Mouse (Mus musculus): ENCODE measurements around the gene Gm28374. TPM values are rescaled to one million over a fixed set of nuclear protein-coding genes. Genes with fewer than 3 reads are reported as not detected.
A peak's percentile ranks its signal among the peaks of the same experiment; 100 is the strongest.

Gene Gm28374
- total and polyA plus RNA-seq, 3 experiments = not detected

GRCm38 (mm10) chr19:6048681-6049410 lies 33.2 kb downstream of the Gm28374 start:
- intact Hi-C loops (cut with DNase I) = loop anchor here (10.0 kb wide), 1 partner anchor 76 kb away; the partner anchor contains the start of gene Snx15
- H3K27me3 ChIP-seq (ENCODE audit: control insufficient read depth, insufficient read depth, low read length) = no peaks in the 10 kb centered on the region
- peaks cover 5% of the 10 kb centered on the region for H3K4me1 ChIP-seq (ENCODE audit: control insufficient read depth, insufficient read depth, low read length)
- no peak overlapping the region for H3K27ac ChIP-seq
- H3K79me2 ChIP-seq (replicated peaks; ENCODE audit: control insufficient read depth, insufficient read depth, low read length) = peaks cover 3% of the 10 kb centered on the region; the same call in 1 of the 2 replicates
- 74% methylated on average over 11 of the region's 11 CpGs for WGBS
- no peaks in the 10 kb centered on the region for H3K36me3 ChIP-seq (ENCODE audit: control insufficient read depth, insufficient read depth, low read length)
- H3K9ac ChIP-seq (ENCODE audit: low read depth, low read length) = no peak overlapping the region
- DNase-seq = no peak
- H3K4me3 ChIP-seq = no peak overlapping the region
- TF ChIP-seq EP300 (IDR thresholded peaks at IDR 0.05; ENCODE audit: insufficient read depth, low read depth, low read length) (no peak), CTCF (IDR thresholded peaks at IDR 0.05) (no peak), POLR2A (IDR thresholded peaks at IDR 0.05; ENCODE audit: insufficient read depth, low read depth, low read length) (no peak)

GRCm38 (mm10) chr19:6047899-6048166 lies 34.2 kb downstream of the Gm28374 start:
- Histone ChIP-seq H3K4me1 (ENCODE audit: control insufficient read depth, insufficient read depth, low read length) (peaks cover 5% of the 10 kb centered on the region), H3K4me3 (peak overlapping the region; percentile 82), H3K9ac (ENCODE audit: low read depth, low read length) (peak overlapping the region; percentile 91), H3K27me3 (ENCODE audit: control insufficient read depth, insufficient read depth, low read length) (no peaks in the 10 kb centered on the region), H3K79me2 (replicated peaks; ENCODE audit: control insufficient read depth, insufficient read depth, low read length) (peaks cover 3% of the 10 kb centered on the region; the same call in 1 of the 2 replicates), H3K27ac (no peak overlapping the region; the same call in 1 of the 2 replicates), H3K36me3 (ENCODE audit: control insufficient read depth, insufficient read depth, low read length) (no peaks in the 10 kb centered on the region)
- DNase-seq = no peak
- intact Hi-C loops (cut with DNase I) = loop anchor here (10.0 kb wide), 1 partner anchor 77 kb away; the partner anchor contains the start of gene Snx15
- TF ChIP-seq CTCF (IDR thresholded peaks at IDR 0.05) (no peak), EP300 (IDR thresholded peaks at IDR 0.05; ENCODE audit: insufficient read depth, low read depth, low read length) (no peak), POLR2A (IDR thresholded peaks at IDR 0.05; ENCODE audit: insufficient read depth, low read depth, low read length) (no peak)
- WGBS = 82% methylated on average over 8 of the region's 8 CpGs

GRCm38 (mm10) chr19:6047154-6047898 lies 34.7 kb downstream of the Gm28374 start:
- Histone ChIP-seq H3K4me1 (ENCODE audit: control insufficient read depth, insufficient read depth, low read length) (peaks cover 5% of the 10 kb centered on the region), H3K27me3 (ENCODE audit: control insufficient read depth, insufficient read depth, low read length) (no peaks in the 10 kb centered on the region), H3K36me3 (ENCODE audit: control insufficient read depth, insufficient read depth, low read length) (no peaks in the 10 kb centered on the region), H3K79me2 (replicated peaks; ENCODE audit: control insufficient read depth, insufficient read depth, low read length) (peaks cover 3% of the 10 kb centered on the region; the same call in 1 of the 2 replicates), H3K9ac (ENCODE audit: low read depth, low read length) (peak overlapping the region; percentile 91), H3K4me3 (peak overlapping the region; percentile 82), H3K27ac (peak overlapping the region; percentile 99)
- no peak for DNase-seq
- WGBS = 1% methylated on average over 42 of the region's 44 CpGs
- intact Hi-C loops (cut with DNase I) = loop anchor here (10.0 kb wide), 1 partner anchor 77 kb away; the partner anchor contains the start of gene Snx15
- TF ChIP-seq CTCF (IDR thresholded peaks at IDR 0.05) (no peak), EP300 (IDR thresholded peaks at IDR 0.05; ENCODE audit: insufficient read depth, low read depth, low read length) (no peak), POLR2A (IDR thresholded peaks at IDR 0.05; ENCODE audit: insufficient read depth, low read depth, low read length) (no peak)

- peak within 1 kb of the TSS; percentile 82 for H3K4me3 ChIP-seq
- H3K36me3 ChIP-seq (ENCODE audit: control insufficient read depth, insufficient read depth, low read length) = no peaks in the 10 kb centered on the region
- no peaks in the 10 kb centered on the region for H3K27me3 ChIP-seq (ENCODE audit: control insufficient read depth, insufficient read depth, low read length)
- peak; percentile 93 to 94 for DNase-seq
- peak within 1 kb of the TSS; percentile 99 for H3K27ac ChIP-seq
- under 1% methylated on average over 65 of the region's 65 CpGs for WGBS
- TF ChIP-seq POLR2A (IDR thresholded peaks at IDR 0.05; ENCODE audit: insufficient read depth, low read depth, low read length) = peak; percentile 81
- TF ChIP-seq EP300 (IDR thresholded peaks at IDR 0.05; ENCODE audit: insufficient read depth, low read depth, low read length) = peak; percentile 27; the same call in 1 of the 2 replicates
- TF ChIP-seq CTCF (IDR thresholded peaks at IDR 0.05) = no peak
- H3K79me2 ChIP-seq (replicated peaks; ENCODE audit: control insufficient read depth, insufficient read depth, low read length) = peaks cover 3% of the 10 kb centered on the region; the same call in 1 of the 2 replicates
- peaks cover 5% of the 10 kb centered on the region for H3K4me1 ChIP-seq (ENCODE audit: control insufficient read depth, insufficient read depth, low read length)
- peak within 1 kb of the TSS; percentile 91 for H3K9ac ChIP-seq (ENCODE audit: low read depth, low read length)
- intact Hi-C loops (cut with DNase I) = loop anchor here (10.0 kb wide), 1 partner anchor 78 kb away; the partner anchor contains the start of gene Snx15
These were observed 35.5 kb downstream of the Gm28374 start, which contains the start of gene Syvn1 for GRCm38 (mm10) chr19:6046294-6047153. Gene Syvn1 (plus strand): TSS chr19:6046576.

Measured in heart, adult 2 months (tissue).